Mouse (Mus musculus) embryonic facial prominence, embryonic 13.5 days (tissue): Measurements from ENCODE around the gene Fnbp1. TPM values are rescaled to one million over a fixed set of nuclear protein-coding genes. Genes with fewer than 3 reads are reported as not detected.

ENCODE experiments used
- ATAC-seq: fragments of 200-750 bp; cut with Nextera tagmentation; 2 replicates; pipeline ENCODE4 v1.8.0; 2017; ENCODE audit warnings: low read depth; ENCODE audit not compliant: insufficient number of reproducible peaks, insufficient read depth, low FRiP score, low TSS enrichment
- H3K27ac ChIP-seq: fragments of 300-500 bp; sonication (generic); 2 replicates; pipeline ENCODE4 v1.5.1; 2015; ENCODE audit warnings: moderate library complexity, mild to moderate bottlenecking, inconsistent platforms
- H3K27me3 ChIP-seq: fragments of 300-500 bp; sonication (generic); 2 replicates; pipeline ENCODE4 v1.6.1; 2015; ENCODE audit warnings: mild to moderate bottlenecking, inconsistent platforms
- H3K36me3 ChIP-seq: fragments of 300-500 bp; sonication (generic); 2 replicates; pipeline ENCODE4 v1.6.1; 2015; ENCODE audit warnings: mild to moderate bottlenecking, inconsistent platforms
- H3K4me1 ChIP-seq: fragments of 300-500 bp; sonication (generic); 2 replicates; pipeline ENCODE4 v1.6.1; 2015; ENCODE audit warnings: inconsistent platforms
- H3K4me2 ChIP-seq: fragments of 300-500 bp; sonication (generic); 2 replicates; pipeline ENCODE4 v1.6.1; 2015; ENCODE audit warnings: moderate library complexity, mild to moderate bottlenecking, inconsistent platforms
- H3K4me3 ChIP-seq: fragments of 300-500 bp; sonication (generic); 2 replicates; pipeline ENCODE4 v1.5.1; 2015; ENCODE audit warnings: mild to moderate bottlenecking, inconsistent platforms
- H3K9ac ChIP-seq: fragments of 300-500 bp; sonication (generic); 2 replicates; pipeline ENCODE4 v1.6.1; 2015; ENCODE audit warnings: mild to moderate bottlenecking, inconsistent platforms
- H3K9me3 ChIP-seq: fragments of 300-500 bp; sonication (generic); 2 replicates; pipeline ENCODE4 v1.6.1; 2016; ENCODE audit warnings: inconsistent platforms
- WGBS: fragments of 180-500 bp; shearing (Covaris S2); methylation state at CpG from one replicate; pipeline ENCODE4 v1.1.7; 2015; ENCODE audit warnings: mixed read lengths; 5-methylcytosine and 5-hydroxymethylcytosine counted together
- polyA plus RNA-seq: library from polyadenylated mRNA; unstranded; fragments of >200 nt; fragmentation: Nextera tagmentation; extraction: Ambion mirVana; gene quantifications from 2 replicates; pipeline ENCODE4 v1.2.1, GENCODE M21; 2015

Fnbp1 gene
- polyA plus RNA-seq, 1 experiment from 2014 or later: 29.4 TPM

GRCm38 (mm10) chr2:31017625-31018317 lies 124.0 kb downstream of the Fnbp1 start:
- peaks cover 74% of the 10 kb centered on the region for H3K36me3 ChIP-seq
- no peak overlapping the region for H3K9ac ChIP-seq
- 89% methylated on average over 18 of the region's 18 CpGs for WGBS
- no peaks in the 10 kb centered on the region for H3K4me1 ChIP-seq
- no peak overlapping the region for H3K27ac ChIP-seq
- no peak overlapping the region for H3K4me2 ChIP-seq
- ATAC-seq: no peak
- no peaks in the 10 kb centered on the region for H3K27me3 ChIP-seq
- H3K4me3 ChIP-seq: no peak overlapping the region
- H3K9me3 ChIP-seq: no peaks in the 10 kb centered on the region

- Histone ChIP-seq H3K27me3 (no peaks in the 10 kb centered on the region), H3K36me3 (peaks cover 71% of the 10 kb centered on the region), H3K27ac (no peak overlapping the region), H3K4me1 (no peaks in the 10 kb centered on the region), H3K4me3 (no peak overlapping the region), H3K4me2 (no peak overlapping the region), H3K9ac (no peak overlapping the region), H3K9me3 (no peaks in the 10 kb centered on the region)
- 66% methylated on average over 14 of the region's 14 CpGs for WGBS
- no peak for ATAC-seq
Observed at GRCm38 (mm10) chr2:31013371-31014120, 128.3 kb downstream of the Fnbp1 start.

GRCm38 (mm10) chr2:31007208-31007607 lies 134.6 kb downstream of the Fnbp1 start:
- Histone ChIP-seq H3K9me3 (no peaks in the 10 kb centered on the region), H3K27me3 (no peaks in the 10 kb centered on the region), H3K4me1 (peaks cover 8% of the 10 kb centered on the region; the same call in 1 of the 2 replicates), H3K4me2 (no peak overlapping the region), H3K36me3 (peaks cover 84% of the 10 kb centered on the region), H3K9ac (no peak overlapping the region), H3K4me3 (no peak overlapping the region), H3K27ac (no peak overlapping the region)
- ATAC-seq: no peak
- WGBS: 91% methylated on average over 5 of the region's 5 CpGs

GRCm38 (mm10) chr2:31006434-31006833 lies 135.4 kb downstream of the Fnbp1 start:
- Histone ChIP-seq H3K9ac (peak overlapping the region; percentile 16; the same call in 1 of the 2 replicates), H3K9me3 (no peaks in the 10 kb centered on the region), H3K36me3 (peaks cover 85% of the 10 kb centered on the region), H3K27me3 (no peaks in the 10 kb centered on the region), H3K4me1 (peaks cover 8% of the 10 kb centered on the region; the same call in 1 of the 2 replicates), H3K27ac (no peak overlapping the region), H3K4me2 (no peak overlapping the region), H3K4me3 (no peak overlapping the region)
- 79% methylated on average over 5 of the region's 5 CpGs for WGBS
- no peak for ATAC-seq

GRCm38 (mm10) chr2:31005453-31005852 lies 136.4 kb downstream of the Fnbp1 start:
- Histone ChIP-seq H3K9ac (peak overlapping the region; percentile 27; the same call in 1 of the 2 replicates), H3K4me1 (peaks cover 8% of the 10 kb centered on the region; the same call in 1 of the 2 replicates), H3K4me2 (no peak overlapping the region), H3K4me3 (no peak overlapping the region), H3K36me3 (peaks cover 76% of the 10 kb centered on the region), H3K27ac (no peak overlapping the region), H3K9me3 (no peaks in the 10 kb centered on the region), H3K27me3 (no peaks in the 10 kb centered on the region)
- WGBS: 69% methylated on average over 2 of the region's 2 CpGs
- ATAC-seq: no peak

GRCm38 (mm10) chr2:31002857-31003256 lies 139.0 kb downstream of the Fnbp1 start:
- Histone ChIP-seq H3K4me1 (peaks cover 8% of the 10 kb centered on the region; the same call in 1 of the 2 replicates), H3K36me3 (peaks cover 62% of the 10 kb centered on the region), H3K27me3 (no peaks in the 10 kb centered on the region), H3K27ac (no peak overlapping the region), H3K9me3 (no peaks in the 10 kb centered on the region), H3K9ac (0 out of 2 replicates have a peak overlapping the region, but pooled peaks have one; percentile 32), H3K4me3 (no peak overlapping the region), H3K4me2 (no peak overlapping the region)
- ATAC-seq: no peak
- 93% methylated on average over 10 of the region's 10 CpGs for WGBS

- Histone ChIP-seq H3K36me3 (peaks cover 32% of the 10 kb centered on the region), H3K4me2 (no peak overlapping the region), H3K27ac (no peak overlapping the region), H3K9me3 (no peaks in the 10 kb centered on the region), H3K27me3 (no peaks in the 10 kb centered on the region), H3K4me3 (no peak overlapping the region), H3K9ac (no peak overlapping the region), H3K4me1 (peaks cover 5% of the 10 kb centered on the region; the same call in 1 of the 2 replicates)
- WGBS: 63% methylated on average over 8 of the region's 8 CpGs
- no peak; the same call in 1 of the 2 replicates for ATAC-seq
Observed at GRCm38 (mm10) chr2:30998443-30999260, 143.2 kb downstream of the Fnbp1 start.

DNA sequence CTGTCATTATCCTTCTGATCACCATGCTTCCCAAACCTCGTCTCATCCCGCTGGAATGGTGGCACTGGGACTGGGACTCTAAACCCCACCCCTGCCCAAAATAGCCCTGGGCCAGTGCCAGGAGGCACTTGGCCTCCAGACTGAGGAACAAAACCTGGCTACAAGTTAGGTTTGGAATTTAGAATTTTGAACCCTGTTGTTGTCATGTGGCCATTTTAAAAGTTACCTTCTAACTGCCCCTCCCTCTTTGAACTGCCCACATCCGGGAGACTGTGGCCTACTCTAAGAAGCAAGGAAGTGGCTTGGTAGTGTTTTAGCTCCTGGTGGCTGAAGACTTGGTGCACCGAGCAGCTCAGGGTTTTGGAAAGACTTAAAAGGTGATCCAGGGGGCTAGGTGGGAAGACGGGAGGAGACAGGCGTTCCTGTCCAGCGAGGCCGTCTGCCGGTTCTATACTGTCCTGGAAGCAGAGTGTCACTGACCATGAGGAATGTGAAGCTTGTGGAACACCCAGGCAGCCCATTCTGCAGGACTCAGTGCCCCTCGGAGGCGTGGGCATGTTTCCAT lies 146.3 kb downstream of the Fnbp1 start:
- Histone ChIP-seq H3K27ac (no peak overlapping the region), H3K4me1 (peaks cover 5% of the 10 kb centered on the region; the same call in 1 of the 2 replicates), H3K27me3 (no peaks in the 10 kb centered on the region), H3K4me2 (no peak overlapping the region), H3K4me3 (no peak overlapping the region), H3K36me3 (peaks cover 10% of the 10 kb centered on the region), H3K9me3 (no peaks in the 10 kb centered on the region), H3K9ac (no peak overlapping the region)
- 75% methylated on average over 11 of the region's 11 CpGs for WGBS
- ATAC-seq: no peak

DNA sequence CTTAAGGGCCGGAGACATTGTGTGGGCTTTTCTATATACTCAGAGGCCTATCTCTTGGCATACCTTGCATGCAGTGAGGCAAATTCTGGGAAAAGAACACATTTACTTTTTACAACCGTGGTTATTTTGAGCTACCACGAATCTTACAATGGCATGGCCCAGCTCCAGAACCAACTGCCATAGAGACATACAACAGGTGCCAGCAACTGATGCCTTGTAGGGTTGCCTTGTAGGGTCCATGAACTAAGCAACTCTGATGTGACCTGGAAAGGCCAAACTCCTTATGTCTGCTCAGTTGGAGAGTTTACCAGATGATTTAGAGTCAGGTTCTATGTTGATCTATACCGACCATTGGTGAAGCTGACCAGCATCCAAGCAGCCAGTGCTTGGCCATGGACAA lies 147.0 kb downstream of the Fnbp1 start:
- Histone ChIP-seq H3K27ac (no peak overlapping the region), H3K4me1 (peaks cover 5% of the 10 kb centered on the region; the same call in 1 of the 2 replicates), H3K9ac (no peak overlapping the region), H3K27me3 (no peaks in the 10 kb centered on the region), H3K36me3 (peaks cover 6% of the 10 kb centered on the region), H3K4me3 (no peak overlapping the region), H3K9me3 (no peaks in the 10 kb centered on the region), H3K4me2 (no peak overlapping the region)
- ATAC-seq: no peak
- 91% methylated on average over 4 of the region's 4 CpGs for WGBS

DNA sequence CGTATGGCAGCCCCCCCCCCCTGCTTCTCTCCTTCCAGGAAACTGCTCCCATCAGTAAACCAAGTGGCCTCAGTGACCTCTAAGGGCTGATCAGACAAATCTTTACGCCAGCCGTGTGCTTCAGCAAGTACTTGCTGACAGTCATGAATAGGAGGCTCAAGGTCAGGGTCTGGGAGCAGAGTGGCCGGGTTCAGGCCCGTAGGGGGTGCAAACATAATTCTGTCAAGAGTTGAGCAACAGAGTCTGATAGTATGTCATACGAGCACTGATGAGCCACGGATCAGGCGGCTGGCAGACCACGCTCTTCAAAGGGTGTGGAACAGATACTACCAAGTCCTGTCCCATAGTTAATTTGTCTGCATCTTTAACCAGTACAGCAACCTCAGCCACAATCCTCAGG lies 151.6 kb downstream of the Fnbp1 start:
- Histone ChIP-seq H3K9me3 (no peaks in the 10 kb centered on the region), H3K27ac (no peak overlapping the region), H3K4me1 (peaks cover 3% of the 10 kb centered on the region; the same call in 1 of the 2 replicates), H3K27me3 (no peaks in the 10 kb centered on the region), H3K4me3 (no peak overlapping the region), H3K36me3 (0 out of 2 replicates have a peak, but pooled peaks cover 5% of the 10 kb centered on the region), H3K4me2 (no peak overlapping the region), H3K9ac (no peak overlapping the region)
- 87% methylated on average over 9 of the region's 9 CpGs for WGBS
- no peak for ATAC-seq
